Mouse (Mus musculus): ENCODE measurements around the gene C2cd4c.

The C2cd4c gene

GRCm38 (mm10) chr10:79578891-79579290 lies 34.9 kb downstream of the C2cd4c start:
- DNase-seq = no peak

- no peak for DNase-seq
Measured at GRCm38 (mm10) chr10:79578276-79578675, 35.5 kb downstream of the C2cd4c start.

- DNase-seq = no peak
Measured at GRCm38 (mm10) chr10:79577376-79577775, 36.4 kb downstream of the C2cd4c start.

- DNase-seq = peak in 1 of 2 experiments; percentile 51
Measured at GRCm38 (mm10) chr10:79575754-79576153, 38.1 kb downstream of the C2cd4c start.

- no peak for DNase-seq
Measured at GRCm38 (mm10) chr10:79574796-79575195, 39.0 kb downstream of the C2cd4c start.

- no peak for DNase-seq
Measured at GRCm38 (mm10) chr10:79574350-79574749, 39.5 kb downstream of the C2cd4c start.

GRCm38 (mm10) chr10:79573611-79574010 lies 40.2 kb downstream of the C2cd4c start:
- DNase-seq = no peak

GRCm38 (mm10) chr10:79571314-79571713 lies 42.5 kb downstream of the C2cd4c start:
- DNase-seq = no peak

GRCm38 (mm10) chr10:79569921-79570320 lies 43.9 kb downstream of the C2cd4c start:
- no peak for DNase-seq

GRCm38 (mm10) chr10:79559716-79560115 lies 54.1 kb downstream of the C2cd4c start:
- DNase-seq = no peak

- DNase-seq = no peak
Measured at GRCm38 (mm10) chr10:79557496-79557895, 56.3 kb downstream of the C2cd4c start.

- DNase-seq = peak in 1 of 2 experiments; percentile 2
Measured at GRCm38 (mm10) chr10:79556951-79557350, 56.9 kb downstream of the C2cd4c start.
